Mouse (Mus musculus): Measurements from ENCODE around the gene Vmn2r73. TPM values are rescaled to one million over a fixed set of nuclear protein-coding genes. Genes with fewer than 3 reads are reported as not detected.
"Not testable (repeated sequence)": the region's sequence is repeated elsewhere in the genome, so short reads cannot be mapped to it uniquely, and the experiment has no call there.

Vmn2r73 gene
- not detected in 2 replicates for polyA plus RNA-seq (2014; fragmentation: Nextera tagmentation; extraction: Ambion mirVana)

DNA sequence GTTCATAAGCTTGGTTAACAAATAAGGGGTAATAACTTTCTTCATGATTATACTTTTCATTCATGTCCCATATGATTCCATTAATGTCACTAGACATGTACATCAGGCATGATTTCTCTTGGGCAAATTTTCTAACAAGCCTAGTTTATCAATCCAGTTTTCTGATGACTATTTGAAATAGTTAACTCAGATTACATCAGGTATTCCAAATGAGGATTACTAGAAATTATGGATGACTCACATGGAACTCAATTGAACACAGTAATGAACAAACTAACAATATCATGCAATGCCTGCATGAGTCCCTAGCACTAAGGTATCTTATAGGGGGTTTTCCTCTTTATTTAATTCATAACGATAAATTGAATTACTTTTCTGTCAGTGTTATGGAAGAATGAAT lies at the start of gene Vmn2r73:
TSS of gene Vmn2r73 (minus strand) at position 101 of the 400 bp plus-strand sequence.
- H3K36me3 ChIP-seq (ENCODE audit: control insufficient read depth, insufficient read depth, low read length) = no peaks in the 10 kb centered on the region
- H3K27ac ChIP-seq (replicated peaks; ENCODE audit: low read depth, low read length) = no peak within 1 kb of the TSS
- no peaks in the 10 kb centered on the region for H3K9me3 ChIP-seq (ENCODE audit: control insufficient read depth, low read length)
- H3K4me1 ChIP-seq (ENCODE audit: control insufficient read depth, insufficient read depth, low read length) = no peaks in the 10 kb centered on the region
- no peaks in the 10 kb centered on the region for H3K27me3 ChIP-seq (ENCODE audit: control insufficient read depth, insufficient read depth, low read length)
- H3K4me2 ChIP-seq (ENCODE audit: low read depth, severe bottlenecking) = no peak within 1 kb of the TSS
- H3K4me3 ChIP-seq (ENCODE audit: low read depth, low read length) = no peak within 1 kb of the TSS
- ATAC-seq (ENCODE audit: insufficient number of reproducible peaks, low FRiP score, low TSS enrichment, low read depth) (no peak), DNase-seq (ENCODE audit: low spot score) (no peak)
- H3K9ac ChIP-seq (ENCODE audit: low read length) = no peak within 1 kb of the TSS
- 85% methylated on average over 1 of the region's 1 CpGs for WGBS

DNA sequence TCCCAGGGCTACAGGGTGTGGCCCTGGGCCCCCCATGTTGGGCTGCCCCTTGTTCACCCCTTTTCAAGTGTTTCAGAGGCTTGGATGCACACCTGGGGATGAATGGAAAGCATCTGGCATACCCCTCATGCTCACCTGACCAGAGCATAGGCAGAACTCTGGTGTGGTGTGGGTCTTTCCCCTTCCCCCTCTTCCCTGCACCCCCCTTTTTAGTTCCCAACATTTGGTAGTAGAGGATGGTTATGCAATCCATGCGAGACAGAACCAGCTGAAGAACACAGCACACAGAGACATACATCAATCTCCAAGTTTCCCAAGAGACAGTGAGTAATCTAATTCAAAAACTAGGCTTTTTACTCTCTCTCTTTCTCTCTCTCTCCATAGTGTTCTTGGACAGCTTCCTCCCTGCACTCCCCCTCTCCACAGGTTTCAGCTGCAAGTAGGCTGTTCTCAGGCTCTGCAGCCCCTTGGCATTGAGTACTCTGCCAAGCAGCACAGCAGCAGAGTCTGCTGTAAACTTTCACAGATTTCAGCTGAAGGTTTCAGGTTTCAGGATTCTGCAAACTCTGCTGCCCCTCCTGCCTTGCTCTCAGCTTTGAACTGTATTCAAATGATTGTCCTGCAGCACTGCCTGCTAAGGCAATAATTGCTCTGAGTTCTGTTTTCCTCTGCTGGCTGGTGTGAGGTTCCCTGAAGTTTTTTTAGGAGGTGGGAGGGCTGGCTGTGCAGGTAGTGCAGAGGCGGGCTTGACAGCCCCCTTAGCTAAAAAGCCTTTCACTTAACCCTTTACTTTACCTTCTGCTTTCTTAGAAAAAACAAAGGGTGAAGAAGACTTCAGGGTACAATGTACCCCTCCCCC lies 35.7 kb downstream of the Vmn2r73 start:
- 12% methylated on average over 2 of the region's 2 CpGs for WGBS
- Histone ChIP-seq H3K4me3 (ENCODE audit: low read depth, low read length) (no peak overlapping the region), H3K4me1 (ENCODE audit: control insufficient read depth, insufficient read depth, low read length) (no peaks in the 10 kb centered on the region), H3K9me3 (ENCODE audit: control insufficient read depth, low read length) (no peaks in the 10 kb centered on the region), H3K27me3 (ENCODE audit: control insufficient read depth, insufficient read depth, low read length) (no peaks in the 10 kb centered on the region), H3K36me3 (ENCODE audit: control insufficient read depth, insufficient read depth, low read length) (no peaks in the 10 kb centered on the region), H3K27ac (replicated peaks; ENCODE audit: low read depth, low read length) (no peak overlapping the region; the same call in 1 of the 2 replicates), H3K9ac (ENCODE audit: low read length) (no peak overlapping the region), H3K4me2 (ENCODE audit: low read depth, severe bottlenecking) (no peak overlapping the region)
- peak; percentile 93 for ATAC-seq (ENCODE audit: insufficient number of reproducible peaks, low FRiP score, low TSS enrichment, low read depth)
- peak; percentile 52 for DNase-seq (ENCODE audit: low spot score)

DNA sequence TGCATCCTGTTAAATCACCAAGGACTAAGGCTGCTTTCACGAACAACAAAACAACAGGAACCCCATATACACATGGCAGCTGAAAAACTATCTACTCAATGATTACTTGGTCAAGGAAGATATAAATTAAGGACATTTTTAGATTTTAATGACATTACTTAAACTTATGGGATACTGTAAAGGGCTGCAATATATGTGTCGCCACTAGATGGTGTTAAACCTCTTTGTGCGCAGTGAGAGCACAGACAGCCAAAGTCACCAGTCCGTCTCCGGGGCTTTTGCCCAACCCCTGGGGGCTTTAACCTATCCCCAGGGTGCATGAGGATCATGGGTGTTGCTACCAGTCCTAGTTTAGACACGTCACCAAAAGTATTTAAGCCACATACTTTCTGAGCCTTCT lies 58.0 kb downstream of the Vmn2r73 start:
- ATAC-seq (ENCODE audit: insufficient number of reproducible peaks, low FRiP score, low TSS enrichment, low read depth); H3K9me3 ChIP-seq (ENCODE audit: control insufficient read depth, low read length); H3K4me3 ChIP-seq (ENCODE audit: low read depth, low read length); H3K36me3 ChIP-seq (ENCODE audit: control insufficient read depth, insufficient read depth, low read length); H3K27me3 ChIP-seq (ENCODE audit: control insufficient read depth, insufficient read depth, low read length); H3K4me2 ChIP-seq (ENCODE audit: low read depth, severe bottlenecking); H3K9ac ChIP-seq (ENCODE audit: low read length); H3K27ac ChIP-seq (replicated peaks; ENCODE audit: low read depth, low read length); H3K4me1 ChIP-seq (ENCODE audit: control insufficient read depth, insufficient read depth, low read length): not testable (repeated sequence)
- 10% methylated on average over 6 of the region's 6 CpGs for WGBS
- DNase-seq (ENCODE audit: low spot score) = peak; percentile 35

Other genes with a start within 250 kb of the Vmn2r73 start
- gene Vmn2r72, start 121.2 kb downstream of the Vmn2r73 start, polyA plus RNA-seq (2014; fragmentation: Nextera tagmentation; extraction: Ambion mirVana) = not detected in 2 replicates
- gene Vmn2r74, start 85.4 kb upstream of the Vmn2r73 start, polyA plus RNA-seq (2014; fragmentation: Nextera tagmentation; extraction: Ambion mirVana) = not detected in 2 replicates